Mouse (Mus musculus) liver, embryonic 12.5 days (tissue): Measurements from ENCODE around the gene Ccsap. TPM values are rescaled to one million over a fixed set of nuclear protein-coding genes. Genes with fewer than 3 reads are reported as not detected.

Experiments used
- ATAC-seq: fragments of 200-750 bp; cut with Nextera tagmentation; 2 replicates; pipeline ENCODE4 v1.8.0; 2017; ENCODE audit warnings: moderate number of reproducible peaks, mild to moderate bottlenecking, moderate library complexity
- H3K27ac ChIP-seq: fragments of 300-500 bp; sonication (generic); 2 replicates; pipeline ENCODE4 v1.5.1; 2016; ENCODE audit warnings: mild to moderate bottlenecking
- H3K27me3 ChIP-seq: fragments of 300-500 bp; sonication (generic); replicated peaks from 2 replicates; pipeline ENCODE4 v1.6.1; 2016; ENCODE audit warnings: mild to moderate bottlenecking, moderate library complexity
- H3K36me3 ChIP-seq: fragments of 300-500 bp; sonication (generic); 2 replicates; pipeline ENCODE4 v1.6.1; 2016; ENCODE audit warnings: mild to moderate bottlenecking, moderate library complexity
- H3K4me1 ChIP-seq: fragments of 300-500 bp; sonication (generic); 2 replicates; pipeline ENCODE4 v1.6.1; 2016
- H3K4me2 ChIP-seq: fragments of 300-500 bp; sonication (generic); 2 replicates; pipeline ENCODE4 v1.6.1; 2016; ENCODE audit warnings: mild to moderate bottlenecking, moderate library complexity
- H3K4me3 ChIP-seq: fragments of 300-500 bp; sonication (generic); 2 replicates; pipeline ENCODE4 v1.5.1; 2016; ENCODE audit warnings: mild to moderate bottlenecking, moderate library complexity
- H3K9ac ChIP-seq: fragments of 300-500 bp; sonication (generic); 2 replicates; pipeline ENCODE4 v1.6.1; 2016; ENCODE audit warnings: mild to moderate bottlenecking, moderate library complexity
- H3K9me3 ChIP-seq: fragments of 300-500 bp; sonication (generic); replicated peaks from 2 replicates; pipeline ENCODE4 v1.6.1; 2016; ENCODE audit warnings: mild to moderate bottlenecking, moderate library complexity
- WGBS: fragments of 180-500 bp; shearing (Covaris S2); methylation state at CpG from one replicate; pipeline ENCODE4 v1.1.7; 2016; ENCODE audit not compliant: insufficient replicate concordance; 5-methylcytosine and 5-hydroxymethylcytosine counted together
- polyA plus RNA-seq: library from polyadenylated mRNA; unstranded; fragments of >200 nt; fragmentation: Nextera tagmentation; extraction: Ambion mirVana; gene quantifications from 2 replicates; pipeline ENCODE4 v1.2.1, GENCODE M21; 2016

The Ccsap gene
- polyA plus RNA-seq, 1 experiment from 2014 or later = 5.8 TPM

GRCm38 (mm10) chr8:123827523-123827922 is 32.5 kb downstream of the Ccsap start:
- H3K9ac ChIP-seq = no peak overlapping the region
- H3K27me3 ChIP-seq = no peaks in the 10 kb centered on the region
- ATAC-seq = no peak
- H3K36me3 ChIP-seq = peaks cover 93% of the 10 kb centered on the region
- no peak overlapping the region for H3K27ac ChIP-seq
- peaks cover 34% of the 10 kb centered on the region for H3K4me1 ChIP-seq
- peaks cover 7% of the 10 kb centered on the region; the same call in 1 of the 2 replicates for H3K9me3 ChIP-seq
- 90% methylated on average over 13 of the region's 13 CpGs for WGBS
- no peak overlapping the region for H3K4me2 ChIP-seq
- H3K4me3 ChIP-seq = no peak overlapping the region

DNA sequence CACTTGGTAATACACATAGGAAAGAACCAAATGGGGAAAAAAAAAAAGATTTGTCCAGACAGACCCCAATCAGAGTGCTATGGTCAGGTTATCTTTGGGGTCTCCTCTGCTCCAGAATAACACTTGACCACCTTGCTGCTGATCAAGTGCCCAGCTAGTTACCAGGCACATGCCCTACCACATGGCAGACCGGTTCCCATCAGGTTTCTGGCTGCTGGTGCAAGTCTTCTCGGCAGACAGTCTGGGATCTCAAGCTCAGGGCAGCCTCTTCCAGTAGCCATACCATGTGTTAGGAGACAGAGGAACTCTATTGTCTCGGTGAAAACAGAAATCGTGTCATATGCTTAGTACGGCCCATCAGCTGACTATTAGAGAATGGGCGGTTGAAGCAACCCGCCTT is 33.3 kb downstream of the Ccsap start:
- H3K27me3 ChIP-seq = no peaks in the 10 kb centered on the region
- H3K36me3 ChIP-seq = peaks cover 87% of the 10 kb centered on the region
- no peak overlapping the region for H3K4me3 ChIP-seq
- no peak overlapping the region for H3K4me2 ChIP-seq
- H3K9me3 ChIP-seq = peaks cover 7% of the 10 kb centered on the region; the same call in 1 of the 2 replicates
- H3K27ac ChIP-seq = no peak overlapping the region
- H3K4me1 ChIP-seq = peaks cover 41% of the 10 kb centered on the region
- no peak for ATAC-seq
- 81% methylated on average over 7 of the region's 7 CpGs for WGBS
- H3K9ac ChIP-seq = no peak overlapping the region

DNA sequence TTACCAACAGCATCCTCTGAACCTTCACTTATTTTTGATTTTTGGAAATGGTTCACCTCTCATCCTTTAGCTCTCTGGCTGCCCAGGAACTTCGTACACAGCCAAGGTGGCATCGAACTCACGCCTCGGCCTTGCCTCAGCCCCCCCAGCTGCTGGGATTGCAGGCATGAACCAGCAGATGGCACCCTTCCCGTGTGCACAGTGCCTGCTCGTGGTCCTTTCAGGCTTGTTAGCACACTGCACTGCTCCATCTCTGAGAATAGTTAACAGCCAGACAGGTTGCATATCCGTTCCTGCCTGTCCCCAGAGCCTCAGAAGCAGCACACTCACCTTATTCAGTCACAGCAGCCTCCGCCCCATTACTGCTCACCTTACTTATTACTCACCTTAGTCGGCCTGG is 34.0 kb downstream of the Ccsap start:
- Histone ChIP-seq H3K9me3 (peaks cover 7% of the 10 kb centered on the region; the same call in 1 of the 2 replicates), H3K9ac (no peak overlapping the region), H3K36me3 (peaks cover 79% of the 10 kb centered on the region), H3K27ac (no peak overlapping the region), H3K4me3 (no peak overlapping the region), H3K4me1 (peaks cover 49% of the 10 kb centered on the region), H3K27me3 (no peaks in the 10 kb centered on the region), H3K4me2 (no peak overlapping the region)
- WGBS = 77% methylated on average over 9 of the region's 9 CpGs
- ATAC-seq = no peak

GRCm38 (mm10) chr8:123823532-123824123 is 36.4 kb downstream of the Ccsap start:
- Histone ChIP-seq H3K4me1 (peaks cover 72% of the 10 kb centered on the region), H3K27ac (peak overlapping the region; percentile 72), H3K36me3 (peaks cover 61% of the 10 kb centered on the region), H3K9ac (no peak overlapping the region), H3K4me3 (no peak overlapping the region), H3K9me3 (peaks cover 7% of the 10 kb centered on the region; the same call in 1 of the 2 replicates), H3K4me2 (peak overlapping the region; percentile 37), H3K27me3 (no peaks in the 10 kb centered on the region)
- ATAC-seq = peak; percentile 66
- 40% methylated on average over 18 of the region's 18 CpGs for WGBS

DNA sequence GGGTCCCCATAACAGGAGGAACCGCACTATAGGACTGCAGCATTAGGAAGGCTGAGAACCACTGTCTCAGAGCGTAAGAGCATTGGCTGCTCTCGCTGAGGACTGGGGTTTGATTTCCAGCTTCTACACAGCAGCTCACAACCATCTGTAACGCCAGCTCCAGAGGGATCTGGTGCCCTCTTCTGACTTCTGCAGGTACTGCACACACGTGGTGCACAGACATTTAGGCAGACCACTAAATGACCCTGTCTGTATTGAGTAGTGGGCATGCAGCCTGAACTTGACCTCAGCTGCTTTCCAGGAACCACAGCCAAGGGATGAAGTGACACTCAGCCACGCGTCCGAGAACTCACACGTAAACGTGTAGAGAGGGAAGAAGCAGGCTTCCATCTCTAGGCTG is 36.9 kb downstream of the Ccsap start:
- H3K27ac ChIP-seq = peak overlapping the region; percentile 66
- ATAC-seq = no peak
- H3K4me2 ChIP-seq = peak overlapping the region; percentile 37
- no peak overlapping the region for H3K4me3 ChIP-seq
- H3K4me1 ChIP-seq = peaks cover 77% of the 10 kb centered on the region
- 69% methylated on average over 10 of the region's 10 CpGs for WGBS
- H3K27me3 ChIP-seq = no peaks in the 10 kb centered on the region
- peaks cover 55% of the 10 kb centered on the region for H3K36me3 ChIP-seq
- peaks cover 7% of the 10 kb centered on the region; the same call in 1 of the 2 replicates for H3K9me3 ChIP-seq
- H3K9ac ChIP-seq = no peak overlapping the region

DNA sequence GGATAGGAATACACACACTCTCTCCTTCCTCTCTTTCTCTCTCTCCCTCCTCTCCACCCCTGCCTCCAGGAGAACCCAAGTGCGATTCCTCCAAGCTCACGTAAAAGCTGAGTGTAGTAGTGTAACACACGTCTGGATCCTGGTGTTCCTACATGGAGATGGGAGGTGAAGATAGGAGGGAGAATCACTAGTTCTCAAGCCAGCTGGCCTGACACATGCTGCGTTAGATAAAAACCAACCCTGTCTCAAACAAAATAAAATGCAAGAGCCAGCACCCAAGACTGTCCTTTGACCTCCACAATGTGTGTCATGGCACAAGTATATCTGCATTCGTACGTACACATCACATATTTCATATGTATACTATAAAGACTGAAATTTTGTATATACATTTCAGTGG is 39.2 kb downstream of the Ccsap start:
- H3K27ac ChIP-seq = peak overlapping the region; percentile 83; the same call in 1 of the 2 replicates
- H3K9ac ChIP-seq = peak overlapping the region; percentile 28; the same call in 1 of the 2 replicates
- H3K27me3 ChIP-seq = no peaks in the 10 kb centered on the region
- H3K4me3 ChIP-seq = no peak overlapping the region
- peaks cover 7% of the 10 kb centered on the region; the same call in 1 of the 2 replicates for H3K9me3 ChIP-seq
- no peak; the same call in 1 of the 2 replicates for ATAC-seq
- peak overlapping the region; percentile 61 for H3K4me2 ChIP-seq
- H3K36me3 ChIP-seq = peaks cover 55% of the 10 kb centered on the region
- WGBS = 54% methylated on average over 6 of the region's 6 CpGs
- peaks cover 85% of the 10 kb centered on the region for H3K4me1 ChIP-seq

DNA sequence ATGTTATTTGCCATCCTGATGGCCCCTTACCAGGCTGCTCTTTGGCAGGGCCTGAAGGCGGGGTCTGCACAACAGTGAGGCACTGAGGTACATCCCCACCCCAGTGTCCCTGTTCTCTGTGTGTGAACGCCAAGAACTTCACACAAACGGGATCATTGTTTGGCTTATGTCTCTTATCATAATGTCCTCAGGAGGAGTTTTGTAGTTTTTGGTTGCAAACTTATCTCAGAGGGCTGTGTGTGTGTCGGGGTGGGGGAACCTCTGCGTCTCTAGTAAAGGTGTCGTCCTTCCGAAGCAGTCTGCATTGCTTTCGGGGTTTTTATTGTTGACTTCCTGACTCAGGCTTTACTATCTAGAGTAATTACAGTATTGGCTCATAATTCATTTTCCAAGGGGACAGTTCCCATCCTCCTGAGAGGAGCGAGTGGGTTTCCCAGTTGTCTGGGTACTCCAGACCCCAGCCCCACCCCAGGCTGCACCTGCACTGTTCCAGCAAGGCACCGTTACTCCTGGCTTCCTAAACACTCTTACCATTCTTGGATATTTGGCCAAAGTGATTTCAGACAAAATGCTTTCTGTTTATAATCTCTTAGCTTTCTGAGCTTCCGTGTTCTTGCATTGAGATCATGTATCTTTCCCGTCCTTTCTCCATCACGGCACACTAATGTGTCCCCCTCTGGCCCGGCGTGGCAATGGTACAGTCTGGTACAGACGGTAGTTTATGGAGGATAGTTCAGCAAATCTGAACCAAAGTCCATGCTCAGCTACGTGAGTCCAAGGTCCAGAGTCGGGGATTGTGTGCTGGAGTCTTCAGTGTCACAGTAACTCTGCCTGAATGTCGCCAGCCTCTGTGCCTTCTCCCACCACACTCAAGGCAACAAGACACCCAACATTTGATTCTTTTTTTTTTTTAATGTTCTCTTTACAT is 40.1 kb downstream of the Ccsap start:
- peak overlapping the region; percentile 21; the same call in 1 of the 2 replicates for H3K4me3 ChIP-seq
- peaks cover 53% of the 10 kb centered on the region for H3K36me3 ChIP-seq
- peak overlapping the region; percentile 61 for H3K4me2 ChIP-seq
- peaks cover 78% of the 10 kb centered on the region for H3K4me1 ChIP-seq
- peak; percentile 67 for ATAC-seq
- H3K9ac ChIP-seq = peak overlapping the region; percentile 37; the same call in 1 of the 2 replicates
- 51% methylated on average over 19 of the region's 19 CpGs for WGBS
- H3K27ac ChIP-seq = peak overlapping the region; percentile 83
- peaks cover 7% of the 10 kb centered on the region; the same call in 1 of the 2 replicates for H3K9me3 ChIP-seq
- H3K27me3 ChIP-seq = no peaks in the 10 kb centered on the region

- WGBS = 80% methylated on average over 11 of the region's 11 CpGs
- H3K4me2 ChIP-seq = no peak overlapping the region
- no peak overlapping the region for H3K4me3 ChIP-seq
- H3K27me3 ChIP-seq = no peaks in the 10 kb centered on the region
- H3K27ac ChIP-seq = 0 out of 2 replicates have a peak overlapping the region, but pooled peaks have one; percentile 13
- no peak overlapping the region for H3K9ac ChIP-seq
- peaks cover 2% of the 10 kb centered on the region; the same call in 1 of the 2 replicates for H3K9me3 ChIP-seq
- H3K4me1 ChIP-seq = peaks cover 69% of the 10 kb centered on the region
- no peak for ATAC-seq
- peaks cover 42% of the 10 kb centered on the region for H3K36me3 ChIP-seq
These were observed 42.3 kb downstream of the Ccsap start for GRCm38 (mm10) chr8:123817747-123818146.

- Histone ChIP-seq H3K4me1 (peaks cover 70% of the 10 kb centered on the region), H3K9me3 (no peaks in the 10 kb centered on the region), H3K36me3 (peaks cover 41% of the 10 kb centered on the region), H3K9ac (no peak overlapping the region), H3K4me3 (no peak overlapping the region), H3K4me2 (no peak overlapping the region), H3K27ac (no peak overlapping the region), H3K27me3 (no peaks in the 10 kb centered on the region)
- 86% methylated on average over 8 of the region's 8 CpGs for WGBS
- ATAC-seq = no peak
These were observed 43.1 kb downstream of the Ccsap start for GRCm38 (mm10) chr8:123816939-123817338.

GRCm38 (mm10) chr8:123815325-123815724 is 44.7 kb downstream of the Ccsap start:
- 79% methylated on average over 11 of the region's 11 CpGs for WGBS
- peaks cover 67% of the 10 kb centered on the region for H3K4me1 ChIP-seq

DNA sequence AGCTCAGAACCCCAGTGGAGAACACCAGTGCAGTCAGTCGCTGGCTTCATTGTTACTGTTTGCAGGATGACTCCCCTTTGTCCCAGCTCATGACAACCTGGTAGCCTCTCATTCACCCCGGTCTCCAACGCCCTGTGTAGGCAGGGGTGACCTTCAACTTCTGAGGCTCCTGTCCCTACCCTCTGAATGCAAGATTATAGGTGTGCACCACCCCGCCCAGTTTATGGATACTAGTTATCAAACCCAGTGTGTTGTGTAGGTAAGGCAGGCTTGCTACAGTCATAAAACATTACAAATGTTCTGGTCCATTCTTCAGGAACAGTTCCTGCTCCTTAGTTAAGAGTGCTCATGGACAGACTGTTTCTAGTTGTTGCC is 46.1 kb downstream of the Ccsap start:
- H3K27ac ChIP-seq = peak overlapping the region; percentile 42; the same call in 1 of the 2 replicates
- no peak overlapping the region for H3K4me2 ChIP-seq
- H3K9ac ChIP-seq = peak overlapping the region; percentile 28; the same call in 1 of the 2 replicates
- no peak for ATAC-seq
- H3K27me3 ChIP-seq = no peaks in the 10 kb centered on the region
- H3K36me3 ChIP-seq = peaks cover 48% of the 10 kb centered on the region
- no peak overlapping the region for H3K4me3 ChIP-seq
- H3K4me1 ChIP-seq = peaks cover 65% of the 10 kb centered on the region
- H3K9me3 ChIP-seq = no peaks in the 10 kb centered on the region
- WGBS = 79% methylated on average over 4 of the region's 4 CpGs

More at GRCm38 (mm10) chr8:123815325-123815724, 44.7 kb downstream of the Ccsap start:
- Histone ChIP-seq H3K9me3 (no peaks in the 10 kb centered on the region), H3K36me3 (peaks cover 38% of the 10 kb centered on the region), H3K4me3 (no peak overlapping the region), H3K27ac (no peak overlapping the region), H3K27me3 (no peaks in the 10 kb centered on the region), H3K9ac (no peak overlapping the region), H3K4me2 (no peak overlapping the region)
- ATAC-seq = no peak
